Mouse (Mus musculus) forebrain, embryonic 16.5 days (tissue): ENCODE measurements at regions not wholly inside any gene's neighbourhood (a gene's known extent, or its start where the extent isn't known, plus 50 kb on each side); places are given as distances from the start of the nearest gene placed in this dataset.

ENCODE experiments used
- ATAC-seq: fragments of 200-750 bp; cut with Nextera tagmentation; 2 replicates; pipeline ENCODE4 v1.8.0; 2017; ENCODE audit warnings: mild to moderate bottlenecking, moderate library complexity
- H3K27ac ChIP-seq: fragments of 300-500 bp; sonication (generic); 2 replicates; pipeline ENCODE4 v1.5.1; 2014; ENCODE audit warnings: low read length, control low read depth
- H3K27me3 ChIP-seq: fragments of 300-500 bp; sonication (generic); replicated peaks from 2 replicates; pipeline ENCODE4 v1.6.1; 2014; ENCODE audit warnings: low read length; ENCODE audit not compliant: control insufficient read depth, insufficient read depth
- H3K36me3 ChIP-seq: fragments of 300-500 bp; sonication (generic); 2 replicates; pipeline ENCODE4 v1.6.1; 2014; ENCODE audit not compliant: control insufficient read depth, insufficient read depth
- H3K4me1 ChIP-seq: fragments of 300-500 bp; sonication (generic); replicated peaks from 2 replicates; pipeline ENCODE4 v1.6.1; 2014; ENCODE audit warnings: low read length; ENCODE audit not compliant: control insufficient read depth, insufficient read depth
- H3K4me2 ChIP-seq: fragments of 300-500 bp; sonication (generic); 2 replicates; pipeline ENCODE4 v1.6.1; 2014; ENCODE audit warnings: mild to moderate bottlenecking, low read length, control low read depth
- H3K4me3 ChIP-seq: fragments of 300-500 bp; sonication (generic); replicated peaks from 2 replicates; pipeline ENCODE4 v1.5.1; 2014; ENCODE audit warnings: mild to moderate bottlenecking, low read length, control low read depth
- H3K9ac ChIP-seq: fragments of 300-500 bp; sonication (generic); replicated peaks from 2 replicates; pipeline ENCODE4 v1.6.1; 2014; ENCODE audit warnings: low read depth, low read length, control low read depth
- H3K9me3 ChIP-seq: fragments of 300-500 bp; sonication (generic); 2 replicates; pipeline ENCODE4 v1.6.1; 2016; ENCODE audit warnings: low read length; ENCODE audit not compliant: control insufficient read depth
- WGBS: fragments of 180-500 bp; shearing (Covaris S2); extraction: QIAGEN DNeasy Blood & Tissue Kit; methylation state at CpG from one replicate; pipeline ENCODE4 v1.1.7; 2014; 5-methylcytosine and 5-hydroxymethylcytosine counted together

- no peaks in the 10 kb centered on the region for H3K27me3 ChIP-seq
- H3K4me1 ChIP-seq: no peaks in the 10 kb centered on the region
- no peaks in the 10 kb centered on the region for H3K36me3 ChIP-seq
- H3K9ac ChIP-seq: no peak overlapping the region
- no peaks in the 10 kb centered on the region for H3K9me3 ChIP-seq
- H3K4me3 ChIP-seq: no peak overlapping the region
- no peak for ATAC-seq
- no peak overlapping the region for H3K4me2 ChIP-seq
- H3K27ac ChIP-seq: no peak overlapping the region
- WGBS: 90% methylated on average over 1 of the region's 1 CpGs
These were observed 141.4 kb upstream of the Rnf32 start for GRCm38 (mm10) chr5:29054393-29054792.

GRCm38 (mm10) chr5:29036636-29037035 lies 159.2 kb upstream of the Rnf32 start:
- H3K4me3 ChIP-seq: no peak overlapping the region
- 79% methylated on average over 20 of the region's 20 CpGs for WGBS
- H3K4me1 ChIP-seq: no peaks in the 10 kb centered on the region
- H3K9me3 ChIP-seq: no peaks in the 10 kb centered on the region
- H3K27me3 ChIP-seq: no peaks in the 10 kb centered on the region
- H3K27ac ChIP-seq: no peak overlapping the region
- no peak overlapping the region for H3K4me2 ChIP-seq
- no peak overlapping the region for H3K9ac ChIP-seq
- no peak for ATAC-seq
- H3K36me3 ChIP-seq: no peaks in the 10 kb centered on the region

- no peaks in the 10 kb centered on the region for H3K27me3 ChIP-seq
- H3K4me1 ChIP-seq: no peaks in the 10 kb centered on the region
- no peak for ATAC-seq
- H3K9me3 ChIP-seq: no peaks in the 10 kb centered on the region
- no peak overlapping the region for H3K4me3 ChIP-seq
- H3K27ac ChIP-seq: no peak overlapping the region
- H3K4me2 ChIP-seq: no peak overlapping the region
- H3K9ac ChIP-seq: no peak overlapping the region
- WGBS: 36% methylated on average over 4 of the region's 4 CpGs
- H3K36me3 ChIP-seq: no peaks in the 10 kb centered on the region
These were observed 162.3 kb upstream of the Rnf32 start for GRCm38 (mm10) chr5:29033462-29033997.

- Histone ChIP-seq H3K4me1 (no peaks in the 10 kb centered on the region), H3K4me3 (no peak overlapping the region), H3K4me2 (no peak overlapping the region), H3K9ac (no peak overlapping the region), H3K27ac (no peak overlapping the region), H3K36me3 (no peaks in the 10 kb centered on the region), H3K27me3 (no peaks in the 10 kb centered on the region), H3K9me3 (no peaks in the 10 kb centered on the region)
- 47% methylated on average over 5 of the region's 5 CpGs for WGBS
- ATAC-seq: 0 out of 2 replicates have a peak, but pooled peaks have one; percentile 40
These were observed 165.3 kb upstream of the Rnf32 start for GRCm38 (mm10) chr5:29030525-29030924.

GRCm38 (mm10) chr5:29029957-29030356 lies 165.8 kb upstream of the Rnf32 start:
- Histone ChIP-seq H3K36me3 (no peaks in the 10 kb centered on the region), H3K9ac (no peak overlapping the region), H3K9me3 (no peaks in the 10 kb centered on the region), H3K27me3 (no peaks in the 10 kb centered on the region), H3K4me3 (no peak overlapping the region), H3K27ac (no peak overlapping the region), H3K4me1 (no peaks in the 10 kb centered on the region), H3K4me2 (no peak overlapping the region)
- no peak for ATAC-seq
- 77% methylated on average over 5 of the region's 5 CpGs for WGBS

GRCm38 (mm10) chr5:29025045-29025444 lies 170.7 kb upstream of the Rnf32 start:
- Histone ChIP-seq H3K4me3 (no peak overlapping the region), H3K4me1 (no peaks in the 10 kb centered on the region), H3K36me3 (no peaks in the 10 kb centered on the region), H3K4me2 (no peak overlapping the region), H3K27me3 (no peaks in the 10 kb centered on the region), H3K9ac (no peak overlapping the region), H3K9me3 (no peaks in the 10 kb centered on the region), H3K27ac (no peak overlapping the region)
- no peak for ATAC-seq

- no peak overlapping the region for H3K4me3 ChIP-seq
- H3K36me3 ChIP-seq: no peaks in the 10 kb centered on the region
- ATAC-seq: no peak
- no peaks in the 10 kb centered on the region for H3K4me1 ChIP-seq
- H3K27ac ChIP-seq: no peak overlapping the region
- 85% methylated on average over 2 of the region's 2 CpGs for WGBS
- H3K4me2 ChIP-seq: no peak overlapping the region
- H3K9ac ChIP-seq: no peak overlapping the region
- no peaks in the 10 kb centered on the region for H3K27me3 ChIP-seq
- H3K9me3 ChIP-seq: no peaks in the 10 kb centered on the region
These were observed 203.0 kb upstream of the Rnf32 start for GRCm38 (mm10) chr5:28992796-28993195.

- ATAC-seq: no peak
- WGBS: 56% methylated on average over 1 of the region's 1 CpGs
- Histone ChIP-seq H3K9me3 (no peaks in the 10 kb centered on the region), H3K9ac (no peak overlapping the region), H3K4me2 (no peak overlapping the region), H3K27ac (no peak overlapping the region), H3K4me1 (no peaks in the 10 kb centered on the region), H3K4me3 (no peak overlapping the region), H3K36me3 (no peaks in the 10 kb centered on the region), H3K27me3 (no peaks in the 10 kb centered on the region)
These were observed 215.9 kb upstream of the Rnf32 start for GRCm38 (mm10) chr5:28979932-28980331.

- no peak for ATAC-seq
- H3K27me3 ChIP-seq: no peaks in the 10 kb centered on the region
- no peak overlapping the region for H3K4me2 ChIP-seq
- H3K36me3 ChIP-seq: no peaks in the 10 kb centered on the region
- no peak overlapping the region for H3K9ac ChIP-seq
- 74% methylated on average over 2 of the region's 2 CpGs for WGBS
- H3K4me1 ChIP-seq: no peaks in the 10 kb centered on the region
- H3K27ac ChIP-seq: no peak overlapping the region
- no peaks in the 10 kb centered on the region for H3K9me3 ChIP-seq
- H3K4me3 ChIP-seq: no peak overlapping the region
These were observed 225.4 kb upstream of the Rnf32 start for GRCm38 (mm10) chr5:28970404-28970803.

- H3K4me2 ChIP-seq: no peak overlapping the region
- H3K9me3 ChIP-seq: no peaks in the 10 kb centered on the region
- no peak overlapping the region for H3K4me3 ChIP-seq
- H3K36me3 ChIP-seq: no peaks in the 10 kb centered on the region
- H3K9ac ChIP-seq: no peak overlapping the region
- H3K27ac ChIP-seq: no peak overlapping the region
- no peaks in the 10 kb centered on the region for H3K27me3 ChIP-seq
- no peaks in the 10 kb centered on the region for H3K4me1 ChIP-seq
- no peak for ATAC-seq
These were observed 240.8 kb upstream of the Rnf32 start for GRCm38 (mm10) chr5:28955036-28955435.
